Mouse (Mus musculus): ENCODE measurements around the gene Dclre1b. TPM values are rescaled to one million over a fixed set of nuclear protein-coding genes. Genes with fewer than 3 reads are reported as not detected.
"Not testable (repeated sequence)": the region's sequence is repeated elsewhere in the genome, so short reads cannot be mapped to it uniquely, and the experiment has no call there.

Dclre1b gene
- polyA plus RNA-seq, 1 experiment from 2014 or later = 17.0 TPM

DNA sequence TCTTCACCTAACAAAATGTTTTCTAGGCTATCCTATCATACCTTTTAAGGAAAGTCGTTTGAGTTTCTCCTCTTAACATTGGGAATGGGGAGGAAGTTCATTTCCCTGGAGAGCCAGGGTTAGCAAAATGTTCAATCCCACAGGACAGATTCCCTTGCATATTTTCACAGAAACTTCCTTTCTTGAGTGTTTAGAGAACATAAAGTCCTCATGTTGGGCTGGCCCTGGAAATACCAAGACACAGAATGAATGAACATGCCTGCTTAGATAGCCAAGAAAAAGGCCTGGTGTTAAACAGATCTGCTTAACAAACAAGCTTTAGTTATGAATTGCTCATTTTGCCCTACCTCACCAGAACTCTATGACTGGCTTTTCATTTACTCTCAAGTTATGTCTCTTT, 16.7 kb downstream of the Dclre1b start:
- H3K27me3 ChIP-seq (replicated peaks; ENCODE audit: control insufficient read depth, insufficient read depth, low read length) = no peaks in the 10 kb centered on the region
- no peaks in the 10 kb centered on the region for H3K36me3 ChIP-seq (ENCODE audit: control insufficient read depth, insufficient read depth, low read length)
- ATAC-seq = no peak
- no peak overlapping the region for H3K27ac ChIP-seq (ENCODE audit: low read depth, low read length)
- no peaks in the 10 kb centered on the region for H3K9me3 ChIP-seq (ENCODE audit: control insufficient read depth, low read length)
- WGBS = 82% methylated on average over 1 of the region's 1 CpGs
- no peak overlapping the region for H3K9ac ChIP-seq (ENCODE audit: low read depth, low read length)
- H3K4me3 ChIP-seq (ENCODE audit: low read length) = no peak overlapping the region
- H3K4me2 ChIP-seq (ENCODE audit: low read length) = no peak overlapping the region
- peaks cover 16% of the 10 kb centered on the region for H3K4me1 ChIP-seq (ENCODE audit: control insufficient read depth, insufficient read depth, low read depth, low read length)

DNA sequence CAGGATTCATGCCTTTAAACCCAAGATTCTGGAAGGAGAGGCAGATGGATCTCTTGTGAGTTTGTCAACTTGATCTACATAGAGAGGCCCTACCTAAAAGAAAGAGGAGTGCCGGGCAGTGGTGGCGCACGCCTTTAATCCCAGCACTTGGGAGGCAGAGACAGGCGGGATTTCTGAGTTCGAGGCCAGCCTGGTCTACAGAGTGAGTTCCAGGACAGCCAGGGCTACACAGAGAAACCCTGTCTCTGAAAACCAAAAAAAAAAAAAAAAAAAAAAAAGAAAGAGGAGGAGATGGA, 17.2 kb downstream of the Dclre1b start:
- not testable (repeated sequence) for H3K27me3 ChIP-seq (replicated peaks; ENCODE audit: control insufficient read depth, insufficient read depth, low read length); H3K36me3 ChIP-seq (ENCODE audit: control insufficient read depth, insufficient read depth, low read length); H3K4me3 ChIP-seq (ENCODE audit: low read length); H3K9me3 ChIP-seq (ENCODE audit: control insufficient read depth, low read length); ATAC-seq; H3K9ac ChIP-seq (ENCODE audit: low read depth, low read length)
- Histone ChIP-seq H3K27ac (ENCODE audit: low read depth, low read length) (peak overlapping the region; percentile 94; the same call in 1 of the 2 replicates), H3K4me2 (ENCODE audit: low read length) (peak overlapping the region; percentile 66; the same call in 1 of the 2 replicates), H3K4me1 (ENCODE audit: control insufficient read depth, insufficient read depth, low read depth, low read length) (peaks cover 16% of the 10 kb centered on the region)
- WGBS = 85% methylated on average over 5 of the region's 5 CpGs

DNA sequence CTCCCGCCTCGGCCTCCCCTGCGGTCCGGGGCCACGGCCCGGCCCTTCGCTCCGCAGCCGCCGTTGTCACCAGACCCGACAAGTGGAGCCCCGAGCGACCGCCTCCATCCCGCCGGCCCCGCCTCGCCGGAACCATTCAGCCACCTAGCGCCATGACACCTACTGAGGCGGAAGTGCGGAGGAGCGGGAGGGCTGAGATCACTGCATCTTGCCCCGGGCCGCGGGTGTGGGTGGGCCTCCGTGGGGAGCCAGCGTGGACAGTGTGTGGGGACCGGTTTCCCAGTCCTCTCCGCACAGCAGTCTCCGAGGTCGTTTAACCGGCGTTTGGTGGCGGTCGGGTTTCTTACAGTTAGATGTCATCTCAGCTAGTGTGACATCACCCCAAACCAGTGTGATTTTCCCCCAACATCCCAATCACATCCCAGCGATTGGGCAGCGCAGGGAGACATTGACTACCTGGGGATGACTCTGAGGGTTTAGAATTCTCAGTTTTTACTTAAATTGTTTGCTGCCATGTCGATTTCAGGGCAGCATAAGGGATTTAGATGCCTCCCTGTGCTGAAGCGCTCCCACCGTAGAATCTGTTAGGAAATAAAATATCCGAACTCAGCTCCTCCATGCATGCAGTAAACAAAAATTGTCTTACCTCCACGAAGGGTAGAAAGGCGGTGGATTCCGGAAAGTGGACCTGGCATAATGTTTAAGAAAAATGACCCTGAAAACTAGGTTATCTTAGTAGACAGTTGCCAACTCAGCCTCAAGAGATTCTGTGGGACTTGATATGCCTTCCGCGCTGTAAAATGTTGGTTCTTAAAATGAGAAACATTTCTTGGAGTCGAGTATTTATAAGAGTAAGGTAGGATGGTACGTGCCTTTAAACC, 17.8 kb downstream of the Dclre1b start, which contains the start of gene Hipk1:
Hipk1 (minus strand) TSS at position 334 of the 881 bp plus-strand sequence.
- Histone ChIP-seq H3K9ac (ENCODE audit: low read depth, low read length) (peak within 1 kb of the TSS; percentile 99), H3K9me3 (ENCODE audit: control insufficient read depth, low read length) (no peaks in the 10 kb centered on the region), H3K36me3 (ENCODE audit: control insufficient read depth, insufficient read depth, low read length) (no peaks in the 10 kb centered on the region), H3K4me3 (ENCODE audit: low read length) (peak within 1 kb of the TSS; percentile 85), H3K27ac (ENCODE audit: low read depth, low read length) (peak within 1 kb of the TSS; percentile 94), H3K4me2 (ENCODE audit: low read length) (peak within 1 kb of the TSS; percentile 69), H3K4me1 (ENCODE audit: control insufficient read depth, insufficient read depth, low read depth, low read length) (peaks cover 18% of the 10 kb centered on the region), H3K27me3 (replicated peaks; ENCODE audit: control insufficient read depth, insufficient read depth, low read length) (no peaks in the 10 kb centered on the region)
- 10% methylated on average over 47 of the region's 49 CpGs for WGBS
- ATAC-seq = peak; percentile 97

DNA sequence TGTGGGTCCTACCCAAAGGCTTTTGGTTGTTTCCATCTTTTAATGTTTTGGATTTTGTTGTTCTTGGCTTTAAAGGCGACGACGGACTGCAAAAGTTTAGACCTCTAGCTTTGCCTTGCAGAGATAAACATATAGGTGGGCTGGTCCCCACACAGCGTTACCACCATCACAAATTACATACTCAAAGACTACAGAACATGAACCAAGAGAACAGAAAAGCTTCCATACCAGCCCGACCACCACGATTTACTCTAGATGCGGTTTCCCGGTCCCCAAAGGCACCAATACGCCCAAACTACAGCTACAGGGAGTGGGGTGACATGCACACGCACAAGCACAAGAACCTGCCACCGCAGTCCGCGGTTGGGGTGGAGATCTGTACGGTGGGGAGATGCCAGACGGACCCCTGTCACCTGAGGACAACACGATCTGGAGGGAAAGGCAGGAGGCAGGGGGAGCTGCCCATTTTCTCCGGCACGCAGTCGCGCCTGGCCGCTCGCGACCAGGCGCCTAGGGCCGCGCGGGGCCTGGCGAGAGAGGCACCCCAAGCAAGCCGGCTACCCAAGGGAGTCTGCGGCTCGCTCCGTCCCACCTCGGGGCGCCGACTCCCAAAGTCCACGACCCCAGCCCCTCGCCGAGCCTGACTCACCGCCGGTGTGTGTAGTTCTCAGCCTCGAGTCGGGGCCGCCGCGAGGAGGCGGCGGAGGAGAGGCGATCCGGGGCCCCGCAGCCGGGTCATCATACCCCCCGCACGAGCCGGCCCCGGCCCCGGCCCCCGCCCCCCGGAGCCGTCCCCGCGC, 18.7 kb downstream of the Dclre1b start:
- Histone ChIP-seq H3K4me2 (ENCODE audit: low read length) (peak overlapping the region; percentile 69), H3K27ac (ENCODE audit: low read depth, low read length) (peak overlapping the region; percentile 94), H3K4me3 (ENCODE audit: low read length) (peak overlapping the region; percentile 85), H3K4me1 (ENCODE audit: control insufficient read depth, insufficient read depth, low read depth, low read length) (peaks cover 18% of the 10 kb centered on the region), H3K27me3 (replicated peaks; ENCODE audit: control insufficient read depth, insufficient read depth, low read length) (no peaks in the 10 kb centered on the region), H3K36me3 (ENCODE audit: control insufficient read depth, insufficient read depth, low read length) (no peaks in the 10 kb centered on the region), H3K9me3 (ENCODE audit: control insufficient read depth, low read length) (no peaks in the 10 kb centered on the region), H3K9ac (ENCODE audit: low read depth, low read length) (peak overlapping the region; percentile 99)
- ATAC-seq = peak; percentile 84
- under 1% methylated on average over 31 of the region's 61 CpGs for WGBS

DNA sequence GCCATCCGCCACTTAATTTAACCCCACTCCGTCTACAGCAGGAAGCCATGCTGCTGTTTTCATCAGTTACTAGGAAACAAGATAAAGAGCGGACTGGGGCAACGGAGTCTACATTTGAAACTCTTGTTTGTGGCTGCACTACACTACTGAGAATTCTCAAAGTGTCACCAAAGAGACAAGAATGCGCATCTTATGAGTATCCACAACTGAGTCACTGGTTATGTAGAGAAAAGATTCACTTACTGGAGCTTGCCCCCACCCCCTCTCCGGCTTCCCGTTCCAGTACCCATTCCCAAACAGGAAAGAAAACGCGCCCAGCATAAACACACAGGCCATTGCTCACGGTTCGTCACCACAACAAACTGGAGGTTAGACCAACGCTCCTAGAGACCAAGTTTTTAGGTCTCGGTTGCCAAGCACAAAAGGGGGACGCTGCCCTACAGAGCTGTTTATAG, 19.3 kb downstream of the Dclre1b start:
- peaks cover 18% of the 10 kb centered on the region for H3K4me1 ChIP-seq (ENCODE audit: control insufficient read depth, insufficient read depth, low read depth, low read length)
- WGBS = under 1% methylated on average over 14 of the region's 14 CpGs
- no peaks in the 10 kb centered on the region for H3K36me3 ChIP-seq (ENCODE audit: control insufficient read depth, insufficient read depth, low read length)
- peak overlapping the region; percentile 50; the same call in 1 of the 2 replicates for H3K27ac ChIP-seq (ENCODE audit: low read depth, low read length)
- peak overlapping the region; percentile 69 for H3K4me2 ChIP-seq (ENCODE audit: low read length)
- no peak for ATAC-seq
- no peaks in the 10 kb centered on the region for H3K27me3 ChIP-seq (replicated peaks; ENCODE audit: control insufficient read depth, insufficient read depth, low read length)
- H3K9me3 ChIP-seq (ENCODE audit: control insufficient read depth, low read length) = no peaks in the 10 kb centered on the region
- peak overlapping the region; percentile 99; the same call in 1 of the 2 replicates for H3K9ac ChIP-seq (ENCODE audit: low read depth, low read length)
- peak overlapping the region; percentile 85 for H3K4me3 ChIP-seq (ENCODE audit: low read length)

DNA sequence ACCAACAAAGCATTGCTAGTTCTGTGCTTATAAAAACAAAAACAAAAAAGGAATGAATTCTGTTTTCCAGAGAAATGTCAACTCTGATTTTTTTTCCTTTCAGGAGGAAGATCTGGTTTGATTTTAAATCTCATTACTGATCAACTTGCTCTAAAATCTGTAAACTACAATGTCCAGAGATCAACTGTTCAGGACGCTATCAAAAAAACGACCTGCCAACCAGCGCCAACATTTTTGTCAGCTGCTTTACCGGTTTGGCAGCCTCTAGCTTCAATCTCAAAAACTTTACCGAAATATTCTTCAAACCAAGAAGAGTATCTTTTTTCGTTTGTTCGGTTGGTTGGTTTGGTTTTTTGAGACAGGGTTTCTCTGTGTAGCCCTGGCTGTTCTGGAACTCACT, 20.1 kb downstream of the Dclre1b start:
- WGBS = 84% methylated on average over 7 of the region's 7 CpGs

DNA sequence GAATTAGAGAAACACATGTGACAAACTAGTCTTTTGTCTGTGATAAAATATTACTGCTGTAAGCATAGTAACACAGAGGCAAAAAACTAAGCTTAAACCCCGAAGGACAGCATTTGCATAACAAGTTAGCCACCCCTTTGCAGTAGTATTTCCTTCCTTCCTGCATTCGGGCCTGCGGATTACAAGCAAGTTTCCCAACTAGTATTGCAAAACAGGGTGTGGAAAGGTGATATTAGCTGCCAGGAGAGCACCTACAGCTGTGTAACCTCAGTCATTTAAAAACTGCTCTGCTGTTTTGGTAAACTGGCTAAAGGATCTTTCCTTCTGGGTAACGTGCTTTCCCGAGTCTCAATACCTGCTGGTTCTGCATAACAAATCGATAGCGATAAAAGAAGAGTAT, 22.0 kb downstream of the Dclre1b start:
- peaks cover 18% of the 10 kb centered on the region for H3K4me1 ChIP-seq (ENCODE audit: control insufficient read depth, insufficient read depth, low read depth, low read length)
- H3K4me3 ChIP-seq (ENCODE audit: low read length) = no peak overlapping the region
- H3K4me2 ChIP-seq (ENCODE audit: low read length) = no peak overlapping the region
- H3K9me3 ChIP-seq (ENCODE audit: control insufficient read depth, low read length) = no peaks in the 10 kb centered on the region
- no peaks in the 10 kb centered on the region for H3K27me3 ChIP-seq (replicated peaks; ENCODE audit: control insufficient read depth, insufficient read depth, low read length)
- H3K36me3 ChIP-seq (ENCODE audit: control insufficient read depth, insufficient read depth, low read length) = no peaks in the 10 kb centered on the region
- no peak for ATAC-seq
- no peak overlapping the region for H3K27ac ChIP-seq (ENCODE audit: low read depth, low read length)
- no peak overlapping the region for H3K9ac ChIP-seq (ENCODE audit: low read depth, low read length)
- WGBS = 59% methylated on average over 7 of the region's 7 CpGs

More for the DNA sequence above, 20.1 kb downstream of the Dclre1b start:
- no peak overlapping the region for H3K4me3 ChIP-seq (ENCODE audit: low read length)
- H3K4me2 ChIP-seq (ENCODE audit: low read length) = peak overlapping the region; percentile 69
- ATAC-seq = no peak
- H3K9me3 ChIP-seq (ENCODE audit: control insufficient read depth, low read length) = no peaks in the 10 kb centered on the region
- no peak overlapping the region for H3K9ac ChIP-seq (ENCODE audit: low read depth, low read length)
- no peaks in the 10 kb centered on the region for H3K27me3 ChIP-seq (replicated peaks; ENCODE audit: control insufficient read depth, insufficient read depth, low read length)
- H3K36me3 ChIP-seq (ENCODE audit: control insufficient read depth, insufficient read depth, low read length) = no peaks in the 10 kb centered on the region
- H3K27ac ChIP-seq (ENCODE audit: low read depth, low read length) = no peak overlapping the region
- peaks cover 18% of the 10 kb centered on the region for H3K4me1 ChIP-seq (ENCODE audit: control insufficient read depth, insufficient read depth, low read depth, low read length)

DNA sequence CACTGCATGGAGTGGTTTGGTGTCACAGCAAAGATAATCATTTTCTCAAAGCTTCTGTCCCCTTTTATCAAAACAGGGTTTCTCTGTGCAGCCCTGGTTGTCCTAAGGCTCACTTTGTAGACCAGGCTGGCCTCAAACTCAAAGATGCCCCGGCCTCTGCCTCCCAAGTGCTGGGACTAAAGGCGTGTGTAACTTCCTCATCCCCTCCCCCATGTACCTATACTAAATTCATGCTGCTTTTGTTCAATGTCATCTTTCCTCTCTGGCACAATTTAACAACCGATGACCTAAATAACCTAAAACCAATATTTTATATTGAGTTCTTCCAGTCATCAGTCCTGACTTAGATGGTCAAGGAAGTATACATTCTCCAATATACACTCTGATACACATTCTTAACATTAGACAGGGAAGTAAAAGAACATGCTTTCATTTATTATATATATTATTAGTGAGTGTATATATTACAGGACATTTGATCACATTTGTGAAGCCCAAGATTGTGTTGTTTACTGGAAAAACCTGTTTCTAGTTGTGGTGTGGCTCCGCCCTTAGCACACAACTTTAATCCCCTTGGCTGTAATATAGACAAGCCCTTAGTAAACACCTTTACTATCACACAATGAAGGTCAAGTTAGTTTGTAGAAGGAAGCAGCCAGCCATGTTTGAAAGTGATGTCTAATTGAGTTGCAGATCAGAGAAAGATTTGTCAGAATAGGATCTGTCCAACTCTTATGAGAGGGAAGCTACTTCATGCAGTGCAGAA, 26.2 kb downstream of the Dclre1b start:
- Histone ChIP-seq H3K27me3 (replicated peaks; ENCODE audit: control insufficient read depth, insufficient read depth, low read length) (no peaks in the 10 kb centered on the region), H3K4me3 (ENCODE audit: low read length) (no peak overlapping the region), H3K36me3 (ENCODE audit: control insufficient read depth, insufficient read depth, low read length) (no peaks in the 10 kb centered on the region), H3K4me2 (ENCODE audit: low read length) (no peak overlapping the region), H3K4me1 (ENCODE audit: control insufficient read depth, insufficient read depth, low read depth, low read length) (peaks cover 2% of the 10 kb centered on the region; the same call in 1 of the 2 replicates), H3K9ac (ENCODE audit: low read depth, low read length) (no peak overlapping the region), H3K27ac (ENCODE audit: low read depth, low read length) (no peak overlapping the region), H3K9me3 (ENCODE audit: control insufficient read depth, low read length) (no peaks in the 10 kb centered on the region)
- no peak for ATAC-seq
- 90% methylated on average over 4 of the region's 4 CpGs for WGBS

Measured in hindbrain, embryonic 16.5 days (tissue).